Mouse (Mus musculus) liver (tissue): ENCODE measurements around the gene Smlr1.
A peak's percentile ranks its signal among the peaks of the same experiment; 100 is the strongest.

Source experiments
- DNase-seq: peaks from one replicate; pipeline ENCODE4 v3.0.0-alpha.2; 2020; ENCODE audit warnings: mixed read lengths

The Smlr1 gene

DNA sequence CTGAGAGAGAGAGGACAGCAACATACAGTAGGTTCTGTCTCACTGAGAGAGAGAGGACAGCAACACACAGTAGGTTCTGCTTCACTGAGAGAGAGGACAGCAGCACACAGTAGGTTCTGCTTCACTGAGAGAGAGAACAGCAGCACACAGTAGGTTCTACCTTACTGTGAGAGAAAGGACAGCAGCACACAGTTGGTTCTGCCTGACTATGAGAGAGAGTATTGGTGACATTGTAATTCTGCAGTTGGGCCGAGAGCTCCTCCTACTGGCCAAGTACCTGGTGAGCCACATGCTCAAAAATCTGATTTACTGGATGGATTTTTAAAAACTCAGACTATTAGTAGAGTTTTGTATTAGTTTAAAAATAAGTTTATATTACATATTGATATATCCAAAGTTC, 47.6 kb downstream of the Smlr1 start:
- DNase-seq = peak; percentile 64

DNA sequence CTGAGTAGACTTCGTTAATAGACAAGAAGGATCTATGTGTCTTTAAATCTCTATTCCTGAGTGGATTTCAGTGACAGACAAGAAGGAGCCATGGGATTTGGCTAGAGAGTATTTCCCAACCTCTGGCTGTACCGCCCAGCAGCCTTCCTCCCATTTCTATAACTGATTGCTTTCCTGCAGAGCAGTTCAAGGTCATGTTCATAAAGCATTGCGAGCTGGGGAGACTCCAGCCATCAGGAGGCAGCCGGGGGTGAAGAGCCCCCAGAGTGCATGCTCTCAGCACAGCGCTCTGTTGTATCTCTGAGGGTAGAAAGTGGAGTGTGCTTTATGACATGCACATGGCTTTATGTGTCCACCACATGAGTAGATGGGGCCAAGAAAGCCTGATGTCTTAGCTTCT, 53.3 kb downstream of the Smlr1 start:
- DNase-seq = no peak

DNA sequence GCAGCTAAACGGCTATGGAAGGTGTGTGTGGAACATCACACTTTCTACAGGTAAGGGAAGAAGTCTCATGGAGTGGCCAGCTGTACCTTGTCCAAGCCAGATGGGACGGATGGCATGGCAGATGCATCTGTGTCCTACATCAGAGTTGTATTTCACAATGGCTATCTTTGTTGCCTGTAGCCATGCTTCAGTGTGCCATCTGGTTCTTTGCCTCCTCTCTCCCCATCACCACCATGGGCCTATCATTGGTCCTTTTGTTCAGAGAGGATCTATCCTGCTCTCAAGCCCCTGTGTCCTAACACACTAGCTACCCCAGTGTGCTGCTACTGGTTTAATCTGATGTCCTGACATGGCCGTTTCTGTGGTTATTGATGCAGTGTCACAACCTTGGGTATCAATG, 56.4 kb downstream of the Smlr1 start:
- no peak for DNase-seq
